Mouse (Mus musculus) heart, embryonic 13.5 days (tissue): ENCODE results near the gene Olfr495. TPM values are rescaled to one million over a fixed set of nuclear protein-coding genes. Genes with fewer than 3 reads are reported as not detected.

Experiments
- ATAC-seq: fragments of 200-750 bp; cut with Nextera tagmentation; 2 replicates; pipeline ENCODE4 v1.8.0; 2017; ENCODE audit warnings: moderate TSS enrichment; ENCODE audit not compliant: insufficient number of reproducible peaks, low FRiP score, low TSS enrichment; ENCODE audit errors: extremely low read depth
- H3K27ac ChIP-seq: fragments of 300-500 bp; sonication (generic); replicated peaks from 2 replicates; pipeline ENCODE4 v1.5.1; 2015; ENCODE audit warnings: moderate library complexity, mild to moderate bottlenecking, inconsistent platforms
- H3K27me3 ChIP-seq: fragments of 300-500 bp; sonication (generic); replicated peaks from 2 replicates; pipeline ENCODE4 v1.6.1; 2015; ENCODE audit warnings: mild to moderate bottlenecking, inconsistent platforms
- H3K36me3 ChIP-seq: fragments of 300-500 bp; sonication (generic); 2 replicates; pipeline ENCODE4 v1.6.1; 2015; ENCODE audit warnings: mild to moderate bottlenecking, inconsistent platforms
- H3K4me1 ChIP-seq: fragments of 300-500 bp; sonication (generic); 2 replicates; pipeline ENCODE4 v1.6.1; 2015; ENCODE audit warnings: inconsistent platforms
- H3K4me2 ChIP-seq: fragments of 300-500 bp; sonication (generic); 2 replicates; pipeline ENCODE4 v1.6.1; 2015; ENCODE audit warnings: inconsistent platforms, mild to moderate bottlenecking, moderate library complexity
- H3K4me3 ChIP-seq: fragments of 300-500 bp; sonication (generic); 2 replicates; pipeline ENCODE4 v1.5.1; 2015; ENCODE audit warnings: moderate library complexity, mild to moderate bottlenecking, inconsistent platforms
- H3K9ac ChIP-seq: fragments of 300-500 bp; sonication (generic); 2 replicates; pipeline ENCODE4 v1.6.1; 2015; ENCODE audit warnings: inconsistent platforms, mild to moderate bottlenecking, moderate library complexity
- H3K9me3 ChIP-seq: fragments of 300-500 bp; sonication (generic); 2 replicates; pipeline ENCODE4 v1.6.1; 2016; ENCODE audit warnings: inconsistent platforms
- WGBS: fragments of 180-500 bp; shearing (Covaris S2); methylation state at CpG from one replicate; pipeline ENCODE4 v1.1.7; 2015; ENCODE audit warnings: mixed read lengths; 5-methylcytosine and 5-hydroxymethylcytosine counted together
- polyA plus RNA-seq: library from polyadenylated mRNA; unstranded; fragments of >200 nt; fragmentation: Nextera tagmentation; extraction: Ambion mirVana; gene quantifications from 2 replicates; pipeline ENCODE4 v1.2.1, GENCODE M21; 2015

Gene Olfr495
- polyA plus RNA-seq = not detected in 2 replicates

DNA sequence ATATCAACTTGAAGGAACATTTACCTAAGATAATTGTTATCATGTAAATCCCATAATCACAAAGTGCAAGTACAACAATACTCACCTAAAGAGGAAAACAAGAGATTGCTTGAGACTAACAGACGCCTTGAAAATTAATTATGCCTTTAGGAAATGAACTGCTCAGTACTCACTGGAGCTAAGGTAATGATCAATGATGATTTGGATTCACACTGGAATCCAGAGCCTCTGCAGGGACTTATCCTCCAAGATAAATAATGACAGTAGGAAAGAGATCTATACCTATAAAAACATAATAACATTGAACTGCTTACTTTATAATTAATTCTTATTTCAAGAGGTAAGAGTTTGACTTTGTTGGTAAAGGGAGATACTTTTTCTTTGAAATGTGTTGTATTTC is at the start of gene Olfr495:
Olfr495 (plus strand) TSS at position 301 of the 400 bp plus-strand sequence.
- no peak for ATAC-seq
- no peak within 1 kb of the TSS for H3K9ac ChIP-seq

DNA sequence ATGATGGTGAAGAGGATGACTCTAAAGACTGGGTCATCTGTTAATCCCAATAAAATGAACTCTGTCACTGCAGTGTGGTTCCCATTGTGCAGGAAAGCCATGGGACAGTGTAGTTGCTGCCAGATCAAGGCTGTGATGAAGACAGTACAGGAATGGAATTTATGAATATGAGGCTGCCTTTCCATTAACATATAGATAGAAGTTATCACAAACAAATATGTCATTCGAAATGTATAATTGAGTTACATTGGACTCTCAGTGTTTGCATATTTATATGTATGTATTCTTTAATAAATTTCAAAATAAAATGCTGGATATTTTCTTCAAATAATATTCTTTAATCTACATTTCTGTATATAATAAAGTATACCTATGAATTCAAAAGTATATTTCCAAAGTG is 46.1 kb upstream of the Olfr495 start, which contains the start of gene Olfr493:
Olfr493 (minus strand) TSS at position 101 of the 400 bp plus-strand sequence.
- no peak for ATAC-seq
- H3K4me2 ChIP-seq = no peak within 1 kb of the TSS
- no peaks in the 10 kb centered on the region for H3K36me3 ChIP-seq
- H3K4me3 ChIP-seq = no peak within 1 kb of the TSS
- H3K9ac ChIP-seq = no peak within 1 kb of the TSS
- H3K27ac ChIP-seq = no peak within 1 kb of the TSS
- H3K9me3 ChIP-seq = no peaks in the 10 kb centered on the region
- no peaks in the 10 kb centered on the region for H3K4me1 ChIP-seq
- H3K27me3 ChIP-seq = no peaks in the 10 kb centered on the region
- WGBS = 42% methylated on average over 1 of the region's 1 CpGs

More for the DNA sequence above, at the start of gene Olfr495:
- Histone ChIP-seq H3K9me3 (no peaks in the 10 kb centered on the region), H3K27ac (no peak within 1 kb of the TSS), H3K4me2 (no peak within 1 kb of the TSS), H3K4me3 (no peak within 1 kb of the TSS), H3K27me3 (no peaks in the 10 kb centered on the region), H3K36me3 (no peaks in the 10 kb centered on the region), H3K4me1 (no peaks in the 10 kb centered on the region)
- WGBS = 43% methylated on average over 1 of the region's 1 CpGs

DNA sequence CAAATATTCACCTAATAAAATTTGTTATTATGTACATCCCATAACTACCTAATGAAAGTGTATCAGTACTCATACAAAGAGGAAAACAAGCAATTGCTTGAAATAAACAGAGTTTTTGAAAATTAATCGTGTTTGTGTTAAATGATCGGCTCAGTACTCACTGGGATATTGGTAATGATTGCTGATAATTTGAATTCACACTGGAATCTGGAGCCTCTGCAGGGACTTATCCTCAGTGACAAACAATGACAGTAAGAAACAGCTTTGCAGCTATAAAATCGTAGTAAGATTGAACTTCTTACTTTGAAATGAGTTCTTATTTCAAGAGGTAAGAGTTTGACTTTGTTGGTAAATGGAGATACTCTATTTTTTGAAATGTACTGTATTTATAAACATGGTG is 27.9 kb upstream of the Olfr495 start, which contains the start of gene Olfr494:
Olfr494 (plus strand) TSS at position 301 of the 400 bp plus-strand sequence.
- no peak within 1 kb of the TSS for H3K4me3 ChIP-seq
- WGBS = 55% methylated on average over 3 of the region's 3 CpGs
- H3K36me3 ChIP-seq = no peaks in the 10 kb centered on the region
- no peak for ATAC-seq
- no peak within 1 kb of the TSS for H3K4me2 ChIP-seq
- H3K4me1 ChIP-seq = no peaks in the 10 kb centered on the region
- no peak within 1 kb of the TSS for H3K9ac ChIP-seq
- H3K9me3 ChIP-seq = peaks cover 2% of the 10 kb centered on the region; the same call in 1 of the 2 replicates
- no peaks in the 10 kb centered on the region for H3K27me3 ChIP-seq
- H3K27ac ChIP-seq = no peak within 1 kb of the TSS

DNA sequence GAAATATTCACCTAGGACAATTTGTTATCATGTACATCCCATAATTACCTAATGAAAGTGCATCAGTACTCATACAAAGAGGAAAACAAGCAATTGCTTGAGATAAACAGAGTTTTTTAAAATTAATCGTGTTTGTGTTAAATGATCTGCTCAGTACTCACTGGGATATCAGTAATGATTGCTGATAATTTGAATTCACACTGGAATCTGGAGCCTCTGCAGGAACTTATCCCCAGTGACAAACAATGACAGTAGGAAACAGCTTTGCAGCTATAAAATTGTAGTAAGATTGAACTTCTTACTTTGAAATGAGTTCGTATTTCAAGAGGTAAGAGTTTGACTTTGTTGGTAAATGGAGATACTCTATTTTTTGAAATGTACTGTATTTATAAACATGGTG is 27.2 kb downstream of the Olfr495 start, which contains the start of gene Olfr497:
Olfr497 (plus strand) TSS at position 301 of the 400 bp plus-strand sequence.
- H3K9me3 ChIP-seq = no peaks in the 10 kb centered on the region
- H3K27ac ChIP-seq = no peak within 1 kb of the TSS
- H3K4me1 ChIP-seq = no peaks in the 10 kb centered on the region
- no peak within 1 kb of the TSS for H3K9ac ChIP-seq
- no peaks in the 10 kb centered on the region for H3K27me3 ChIP-seq
- WGBS = 66% methylated on average over 2 of the region's 2 CpGs
- H3K4me2 ChIP-seq = no peak within 1 kb of the TSS
- no peaks in the 10 kb centered on the region for H3K36me3 ChIP-seq
- no peak for ATAC-seq
- no peak within 1 kb of the TSS for H3K4me3 ChIP-seq

Other genes with a start within 250 kb of the Olfr495 start
- not detected in 2 replicates for gene Olfr485, start 233.3 kb upstream of the Olfr495 start, polyA plus RNA-seq
- not detected in 2 replicates for gene Olfr486, start 220.4 kb upstream of the Olfr495 start, polyA plus RNA-seq
- not detected in 2 replicates for gene Olfr487, start 178.5 kb upstream of the Olfr495 start, polyA plus RNA-seq
- not detected in 2 replicates for gene Olfr488, start 134.8 kb upstream of the Olfr495 start, polyA plus RNA-seq
- gene Olfr490, start 104.2 kb upstream of the Olfr495 start, polyA plus RNA-seq = not detected in 2 replicates
- not detected in 2 replicates for gene Olfr491, start 79.7 kb upstream of the Olfr495 start, polyA plus RNA-seq
- gene Olfr492, start 69.5 kb upstream of the Olfr495 start, polyA plus RNA-seq = not detected in 2 replicates
- not detected in 2 replicates for gene Olfr493, start 46.2 kb upstream of the Olfr495 start, polyA plus RNA-seq
- gene Olfr494, start 27.8 kb upstream of the Olfr495 start, polyA plus RNA-seq = not detected in 2 replicates
- not detected in 2 replicates for gene Olfr497, start 27.3 kb downstream of the Olfr495 start, polyA plus RNA-seq
- gene Olfr498, start 72.2 kb downstream of the Olfr495 start, polyA plus RNA-seq = not detected in 2 replicates
- gene Olfr502, start 131.9 kb downstream of the Olfr495 start, polyA plus RNA-seq = not detected in 2 replicates
- not detected in 2 replicates for gene Olfr503, start 151.4 kb downstream of the Olfr495 start, polyA plus RNA-seq
- gene Olfr504, start 172.6 kb downstream of the Olfr495 start, polyA plus RNA-seq = not detected in 2 replicates
- gene Olfr506, start 217.6 kb downstream of the Olfr495 start, polyA plus RNA-seq = not detected in 2 replicates
- gene Olfr507, start 228.6 kb downstream of the Olfr495 start, polyA plus RNA-seq = not detected in 2 replicates
- gene Olfr508, start 236.8 kb downstream of the Olfr495 start, polyA plus RNA-seq = not detected in 2 replicates